Comparison of ENCODE assay signal across 36 mouse cellular contexts in the genomic region with DNA sequence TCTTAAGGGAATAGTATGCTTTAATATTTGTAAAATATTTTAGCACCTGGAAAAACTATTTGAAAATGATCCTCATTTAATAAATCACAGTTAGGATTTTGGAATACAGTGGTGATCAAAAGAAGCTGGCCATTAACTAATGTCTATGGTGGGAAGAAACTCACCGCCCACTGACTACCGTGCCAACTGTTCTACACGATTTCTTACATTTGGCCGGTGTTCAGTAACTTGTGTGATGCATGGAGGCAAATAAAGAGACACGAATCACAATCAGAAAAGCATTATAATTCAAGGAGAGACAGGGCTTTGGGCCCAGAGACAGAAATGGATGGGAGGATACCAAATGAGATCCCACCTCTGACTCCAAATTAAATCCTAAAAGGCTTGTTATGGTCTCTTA.
DNase-seq lines count a peak whose midpoint lies in the region; ATAC-seq and TF ChIP-seq lines count a peak whose summit lies in the region.
"Had no signal": no experiment of that assay in that cellular context is flagged by ENCODE, and none has a peak within 500 bp of the region (broad histone marks: within the 10 kb centered on the region; RNA-seq: fewer than 3 reads in every experiment).

No protein-coding gene starts in this region.

- H3K9me3 ChIP-seq in forebrain, embryonic 14.5 days (replicated peaks; ENCODE audit: control insufficient read depth, low read length) = no peaks in the 10 kb centered on the region
- H3K9me3 ChIP-seq: embryonic facial prominence, embryonic 10.5 days; embryonic facial prominence, embryonic 15.5 days; forebrain, embryonic 12.5 days; hindbrain, embryonic 12.5 days; intestine, embryonic 15.5 days; liver, embryonic 15.5 days; midbrain, embryonic 10.5 days; midbrain, embryonic 15.5 days; neural tube, embryonic 15.5 days; stomach, embryonic 15.5 days had no signal

- H3K4me1 ChIP-seq in forebrain, embryonic 14.5 days (ENCODE audit: control insufficient read depth, insufficient read depth, low read length) = no peaks in the 10 kb centered on the region
- H3K4me1 ChIP-seq: embryonic facial prominence, embryonic 15.5 days; forebrain, embryonic 12.5 days; hindbrain, embryonic 12.5 days; intestine, embryonic 15.5 days; liver, embryonic 15.5 days; midbrain, embryonic 10.5 days; midbrain, embryonic 15.5 days; neural tube, embryonic 15.5 days; stomach, embryonic 15.5 days had no signal

- intact Hi-C loops in left cerebral cortex, adult 2 months (cut with DNase I) = no loop called here

- no peak overlapping the region for H3K4me3 ChIP-seq in left cerebral cortex, adult 2 months
- H3K4me3 ChIP-seq in forebrain, embryonic 14.5 days (ENCODE audit: low read depth, low read length) = no peak overlapping the region
- H3K4me3 ChIP-seq: embryonic facial prominence, embryonic 10.5 days; embryonic facial prominence, embryonic 15.5 days; forebrain, embryonic 12.5 days; hindbrain, embryonic 12.5 days; intestine, embryonic 15.5 days; liver, embryonic 15.5 days; midbrain, embryonic 10.5 days; midbrain, embryonic 15.5 days; neural tube, embryonic 15.5 days; stomach, embryonic 15.5 days had no signal

- no peaks in the 10 kb centered on the region for H3K27me3 ChIP-seq in forebrain, embryonic 14.5 days (replicated peaks; ENCODE audit: control insufficient read depth, insufficient read depth, low read length)
- H3K27me3 ChIP-seq: CH12.LX; embryonic facial prominence, embryonic 15.5 days; forebrain, embryonic 12.5 days; hindbrain, embryonic 12.5 days; intestine, embryonic 15.5 days; liver, embryonic 15.5 days; midbrain, embryonic 15.5 days; neural tube, embryonic 15.5 days; stomach, embryonic 15.5 days had no signal

- H3K9ac ChIP-seq in forebrain, embryonic 14.5 days (ENCODE audit: low read length) = no peak overlapping the region
- H3K9ac ChIP-seq: embryonic facial prominence, embryonic 15.5 days; forebrain, embryonic 12.5 days; hindbrain, embryonic 12.5 days; intestine, embryonic 15.5 days; liver, embryonic 15.5 days; lung, embryonic 14.5 days; midbrain, embryonic 15.5 days; neural tube, embryonic 15.5 days; stomach, embryonic 15.5 days had no signal

- H3K36me3 ChIP-seq in forebrain, embryonic 14.5 days (ENCODE audit: control insufficient read depth, insufficient read depth, low read length) = no peaks in the 10 kb centered on the region
- H3K36me3 ChIP-seq: embryonic facial prominence, embryonic 10.5 days; embryonic facial prominence, embryonic 15.5 days; forebrain, embryonic 12.5 days; hindbrain, embryonic 12.5 days; intestine, embryonic 15.5 days; liver, embryonic 15.5 days; midbrain, embryonic 10.5 days; midbrain, embryonic 15.5 days; stomach, embryonic 15.5 days had no signal

- WGBS in forebrain, embryonic 14.5 days = 84% methylated on average over 5 of the region's 5 CpGs

- no peak overlapping the region for H3K4me2 ChIP-seq in forebrain, embryonic 14.5 days (ENCODE audit: low read length)
- H3K4me2 ChIP-seq: embryonic facial prominence, embryonic 15.5 days; forebrain, embryonic 12.5 days; heart, embryonic 11.5 days; hindbrain, embryonic 12.5 days; intestine, embryonic 15.5 days; liver, embryonic 15.5 days; lung, embryonic 14.5 days; midbrain, embryonic 15.5 days; neural tube, embryonic 15.5 days; stomach, embryonic 15.5 days had no signal

- H3K27ac ChIP-seq in left cerebral cortex, adult 2 months = no peak overlapping the region
- no peak overlapping the region for H3K27ac ChIP-seq in forebrain, embryonic 14.5 days (ENCODE audit: low read depth, low read length)
- H3K27ac ChIP-seq: embryonic facial prominence, embryonic 10.5 days; embryonic facial prominence, embryonic 15.5 days; forebrain, embryonic 12.5 days; hindbrain, embryonic 12.5 days; hindbrain, postnatal 0 days; intestine, embryonic 15.5 days; kidney, postnatal 0 days; liver, embryonic 15.5 days; midbrain, embryonic 10.5 days; midbrain, embryonic 15.5 days; neural tube, embryonic 15.5 days; stomach, embryonic 15.5 days had no signal

- peak; percentile 68 for ATAC-seq in frontal cortex, adult (ENCODE audit: low TSS enrichment)
- ATAC-seq in forebrain, embryonic 14.5 days = no peak
- ATAC-seq: activated CD4-positive, CD25-positive, alpha-beta regulatory T cell, adult 4 months; hindbrain, postnatal 0 days; intestine, embryonic 15.5 days; midbrain, embryonic 15.5 days had no signal

- no peak for TF ChIP-seq CTCF in left cerebral cortex, adult 2 months (IDR thresholded peaks at IDR 0.05)

- no peak for DNase-seq in frontal cortex, postnatal 14 days (ENCODE audit: low spot score in 2 of 2)
- peak; percentile 13 to 33 for DNase-seq in left cerebral cortex, adult 18-20 months (ENCODE audit: low spot score in 2 of 2)
- no peak for DNase-seq in left cerebral cortex, adult 2 months (ENCODE audit: extremely low spot score in 1 of 2, low spot score in 2 of 2)
- peak; percentile 66 for DNase-seq in brain, adult 2 months (ENCODE audit: low read depth, low spot score)
- peak; percentile 19 to 30 for DNase-seq in layer of hippocampus, postnatal 36 days
- no peak for DNase-seq in forebrain, embryonic 14.5 days (ENCODE audit: low spot score)
- DNase-seq: adrenal gland, adult 2 months; adrenal gland, postnatal 36 days; cerebellum, adult 2 months; cerebellum, postnatal 25 days; gastrocnemius, postnatal 14 days; heart, adult 11 months; heart, postnatal 36 days; kidney, adult 8-10 months; kidney, postnatal 4 days; liver; lung, embryonic 14.5 days; lung, postnatal 14 days; retina, postnatal 1 day; thymus, postnatal 14 days had no signal

Comparison
In these comparisons a context has a peak if more than half of its experiments do, and no peak if none do; other contexts are left out.
1. DNase-seq: peak in left cerebral cortex, adult 18-20 months (2 of 2), brain, adult 2 months (single experiment) and layer of hippocampus, postnatal 36 days (2 of 2); none in frontal cortex, postnatal 14 days (0 of 2), left cerebral cortex, adult 2 months (0 of 2) and forebrain, embryonic 14.5 days (single experiment).